Mouse (Mus musculus) lung, embryonic 14.5 days (tissue): Measurements from ENCODE around the gene Akt1. TPM values are rescaled to one million over a fixed set of nuclear protein-coding genes. Genes with fewer than 3 reads are reported as not detected.

Source experiments
- ATAC-seq: fragments of 200-750 bp; cut with Nextera tagmentation; 2 replicates; pipeline ENCODE4 v1.8.0; 2017; ENCODE audit warnings: mild to moderate bottlenecking, moderate TSS enrichment, moderate library complexity; ENCODE audit not compliant: insufficient read depth
- DNase-seq: peaks from one replicate; pipeline ENCODE4 v3.0.0-alpha.2; 2015
- H3K27ac ChIP-seq: fragments of 300-500 bp; sonication (generic); 2 replicates; pipeline ENCODE4 v1.5.1; 2014; ENCODE audit warnings: low read depth, mild to moderate bottlenecking, moderate library complexity
- H3K27me3 ChIP-seq: fragments of 300-500 bp; sonication (generic); 2 replicates; pipeline ENCODE4 v1.6.1; 2014; ENCODE audit warnings: low read length, control low read depth; ENCODE audit not compliant: insufficient read depth
- H3K36me3 ChIP-seq: fragments of 300-500 bp; sonication (generic); 2 replicates; pipeline ENCODE4 v1.6.1; 2014; ENCODE audit warnings: control low read depth; ENCODE audit not compliant: insufficient read depth
- H3K4me1 ChIP-seq: fragments of 300-500 bp; sonication (generic); 2 replicates; pipeline ENCODE4 v1.6.1; 2014; ENCODE audit warnings: antibody characterized with exemption, control low read depth; ENCODE audit not compliant: insufficient read depth
- H3K4me2 ChIP-seq: fragments of 300-500 bp; sonication (generic); 2 replicates; pipeline ENCODE4 v1.6.1; 2014; ENCODE audit warnings: mild to moderate bottlenecking
- H3K4me3 ChIP-seq: fragments of 300-500 bp; sonication (generic); 2 replicates; pipeline ENCODE4 v1.5.1; 2014; ENCODE audit warnings: low read depth, low read length
- H3K9ac ChIP-seq: fragments of 300-500 bp; sonication (generic); 2 replicates; pipeline ENCODE4 v1.6.1; 2014
- H3K9me3 ChIP-seq: fragments of 300-500 bp; sonication (generic); 2 replicates; pipeline ENCODE4 v1.6.1; 2016; ENCODE audit warnings: low read depth, low read length, control low read depth
- CTCF ChIP-seq: IDR thresholded peaks from 2 replicates; pipeline ENCODE4 v1.5.1; 2016; ENCODE audit warnings: antibody characterized with exemption, low read depth
- WGBS: fragments of 180-500 bp; shearing (Covaris S2); extraction: QIAGEN DNeasy Blood & Tissue Kit; methylation state at CpG from one replicate; pipeline ENCODE4 v1.1.7; 2014; 5-methylcytosine and 5-hydroxymethylcytosine counted together
- polyA plus RNA-seq: library from polyadenylated mRNA; unstranded; fragments of >200 nt; fragmentation: Nextera tagmentation; extraction: Ambion mirVana; gene quantifications from 2 replicates; pipeline ENCODE4 v1.2.1, GENCODE M21; 2014

Gene Akt1
- polyA plus RNA-seq, 1 experiment from 2014 or later: 166 TPM

DNA sequence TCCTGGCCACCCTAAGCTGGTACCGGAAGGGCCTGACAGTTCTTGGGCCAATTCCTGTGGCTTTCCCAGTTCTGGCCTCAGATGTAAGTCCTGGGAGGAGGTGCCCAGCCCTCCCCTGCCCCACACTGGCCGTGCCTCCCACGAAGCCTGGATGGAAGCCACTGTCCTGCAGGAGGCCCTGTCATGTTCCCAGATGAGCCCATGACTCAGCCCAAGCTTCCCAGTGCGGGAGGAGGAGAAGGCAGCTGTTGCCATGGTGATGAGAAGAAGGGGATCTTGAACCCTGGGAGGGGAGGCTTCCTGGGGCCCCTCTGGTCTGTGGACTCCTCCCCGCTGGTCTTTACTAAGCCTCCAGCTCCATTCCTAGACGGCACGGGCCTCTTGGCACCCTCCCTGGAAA, 8.7 kb upstream of the Akt1 start:
- H3K27ac ChIP-seq: no peak overlapping the region
- ATAC-seq: no peak
- 54% methylated on average over 7 of the region's 7 CpGs for WGBS
- no peak for TF ChIP-seq CTCF
- no peak overlapping the region for H3K4me3 ChIP-seq
- H3K27me3 ChIP-seq: peaks cover 17% of the 10 kb centered on the region
- 0 out of 2 replicates have a peak, but pooled peaks cover 5% of the 10 kb centered on the region for H3K36me3 ChIP-seq
- DNase-seq: no peak
- H3K4me2 ChIP-seq: no peak overlapping the region
- H3K9me3 ChIP-seq: no peaks in the 10 kb centered on the region
- no peak overlapping the region for H3K9ac ChIP-seq
- H3K4me1 ChIP-seq: 0 out of 2 replicates have a peak, but pooled peaks cover 3% of the 10 kb centered on the region

DNA sequence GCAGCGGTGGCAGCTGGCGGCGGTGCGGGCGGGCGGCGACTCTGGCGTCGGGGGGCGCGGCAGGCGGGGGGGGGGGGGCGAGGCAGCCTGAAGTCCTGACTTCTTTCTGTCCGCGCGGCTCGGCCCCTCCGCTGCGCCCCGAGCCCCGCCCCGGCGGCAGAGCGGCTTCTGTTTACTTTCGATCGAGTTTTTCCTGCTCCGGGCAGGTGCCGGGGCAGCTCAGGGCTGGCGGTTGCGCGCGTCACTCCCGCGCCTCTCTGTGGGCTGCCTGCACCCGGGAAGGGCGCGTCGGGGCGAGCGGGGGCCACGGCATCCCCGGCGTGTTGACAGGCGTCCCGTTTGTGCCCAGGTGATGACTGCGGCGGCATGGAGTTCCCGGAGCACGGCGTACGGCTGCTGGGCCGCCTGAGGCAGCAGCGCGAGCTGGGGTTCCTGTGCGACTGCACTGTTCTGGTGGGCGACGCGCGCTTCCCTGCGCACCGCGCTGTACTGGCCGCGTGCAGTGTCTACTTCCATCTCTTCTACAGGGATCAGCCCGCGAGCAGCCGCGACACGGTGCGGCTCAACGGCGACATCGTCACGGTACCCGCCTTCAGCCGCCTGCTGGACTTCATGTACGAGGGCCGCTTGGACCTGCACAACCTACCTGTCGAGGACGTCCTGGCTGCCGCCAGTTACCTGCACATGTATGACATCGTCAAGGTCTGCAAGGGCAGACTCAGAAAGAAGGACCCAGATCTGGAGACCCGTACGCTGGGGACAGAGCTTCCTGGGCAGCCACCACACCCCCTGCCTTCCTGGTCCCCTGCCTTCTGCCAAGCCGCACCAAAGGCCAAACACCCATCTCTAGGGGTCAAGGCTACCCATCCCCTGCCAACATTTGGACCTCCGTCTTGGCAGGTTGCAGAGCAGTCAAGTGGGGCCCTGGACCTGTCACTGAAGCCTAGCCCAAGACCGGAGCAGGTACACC, 4.6 kb upstream of the Akt1 start:
- ATAC-seq: peak; percentile 41

DNA sequence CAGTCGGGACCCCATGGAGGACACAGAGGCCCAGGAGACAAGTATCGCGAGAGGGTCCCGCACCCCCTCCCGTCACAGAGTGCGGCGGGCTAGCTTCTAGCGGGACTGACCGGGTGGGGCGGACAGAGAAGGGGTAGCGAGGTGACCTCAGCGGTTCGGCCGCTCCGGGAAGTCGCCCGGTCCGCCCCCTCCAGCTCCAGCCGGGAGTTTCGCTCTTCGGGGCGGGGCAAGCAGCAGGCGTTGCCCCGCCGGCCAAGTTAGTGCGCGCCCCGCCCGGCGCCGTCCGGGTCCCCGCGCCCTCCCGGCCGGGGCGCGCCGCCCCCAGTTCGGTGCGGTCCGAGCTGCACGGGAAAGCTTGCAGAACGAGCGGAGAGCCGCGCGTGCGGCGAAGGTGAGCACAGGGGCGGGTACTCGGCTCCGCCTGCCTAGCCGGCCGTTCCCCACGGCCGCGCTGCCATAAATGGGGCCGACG, 3.9 kb upstream of the Akt1 start, which contains the start of gene Zbtb42:
Gene Zbtb42 (plus strand): TSS at position 274 of the 472 bp plus-strand sequence.
- peak within 1 kb of the TSS; percentile 90 for H3K27ac ChIP-seq
- peaks cover 24% of the 10 kb centered on the region for H3K4me1 ChIP-seq
- TF ChIP-seq CTCF: no peak
- H3K27me3 ChIP-seq: peaks cover 17% of the 10 kb centered on the region
- H3K4me3 ChIP-seq: peak within 1 kb of the TSS; percentile 66
- H3K4me2 ChIP-seq: peak within 1 kb of the TSS; percentile 97
- no peaks in the 10 kb centered on the region for H3K9me3 ChIP-seq
- ATAC-seq (peak; percentile 19), DNase-seq (peak; percentile 78)
- 0 out of 2 replicates have a peak, but pooled peaks cover 5% of the 10 kb centered on the region for H3K36me3 ChIP-seq
- WGBS: under 1% methylated on average over 52 of the region's 60 CpGs
- H3K9ac ChIP-seq: peak within 1 kb of the TSS; percentile 66

More for the DNA sequence above, 4.6 kb upstream of the Akt1 start:
- Histone ChIP-seq H3K4me2 (peak overlapping the region; percentile 97), H3K4me3 (peak overlapping the region; percentile 66), H3K27me3 (peaks cover 17% of the 10 kb centered on the region), H3K9ac (peak overlapping the region; percentile 66), H3K4me1 (peaks cover 24% of the 10 kb centered on the region), H3K27ac (peak overlapping the region; percentile 90), H3K36me3 (0 out of 2 replicates have a peak, but pooled peaks cover 5% of the 10 kb centered on the region), H3K9me3 (no peaks in the 10 kb centered on the region)
- 4% methylated on average over 73 of the region's 87 CpGs for WGBS
- DNase-seq: peak; percentile 83
- no peak for TF ChIP-seq CTCF

DNA sequence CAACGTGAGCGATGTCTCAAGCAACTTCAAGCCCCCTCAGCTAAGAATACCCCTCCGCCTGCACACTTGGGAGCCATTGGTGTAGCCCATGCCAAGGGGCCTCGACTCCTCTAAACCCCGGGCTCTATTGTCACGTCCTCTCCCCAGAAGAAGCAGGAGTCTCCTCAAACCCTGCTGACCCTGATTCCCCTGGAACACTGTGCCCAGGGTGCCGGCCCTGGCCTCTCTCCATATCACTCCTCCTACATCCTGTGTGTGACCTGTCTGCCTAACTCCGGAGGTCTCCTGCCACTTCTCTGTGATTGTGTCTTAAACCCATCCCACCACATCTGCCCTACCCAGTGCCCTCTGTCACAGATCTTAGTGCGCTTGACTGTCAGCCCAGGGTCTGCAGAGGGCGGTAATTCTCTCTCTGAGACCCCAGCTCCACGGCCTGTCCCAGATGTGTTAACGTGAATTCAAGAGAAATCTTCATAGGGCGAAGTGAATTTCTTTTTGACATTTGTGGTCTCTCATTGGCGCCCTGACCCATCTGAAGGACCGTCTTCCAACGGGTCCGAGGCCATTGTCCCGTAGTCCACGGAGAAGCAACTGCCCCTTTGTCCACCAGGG, 3.4 kb upstream of the Akt1 start:
- peak; percentile 47 for TF ChIP-seq CTCF
- H3K9ac ChIP-seq: peak overlapping the region; percentile 66
- DNase-seq: no peak
- peak overlapping the region; percentile 66 for H3K4me3 ChIP-seq
- H3K9me3 ChIP-seq: no peaks in the 10 kb centered on the region
- H3K36me3 ChIP-seq: 0 out of 2 replicates have a peak, but pooled peaks cover 5% of the 10 kb centered on the region
- H3K27me3 ChIP-seq: peaks cover 17% of the 10 kb centered on the region
- ATAC-seq: no peak
- 20% methylated on average over 19 of the region's 19 CpGs for WGBS
- peaks cover 24% of the 10 kb centered on the region for H3K4me1 ChIP-seq
- H3K27ac ChIP-seq: peak overlapping the region; percentile 90; the same call in 1 of the 2 replicates
- peak overlapping the region; percentile 97 for H3K4me2 ChIP-seq

DNA sequence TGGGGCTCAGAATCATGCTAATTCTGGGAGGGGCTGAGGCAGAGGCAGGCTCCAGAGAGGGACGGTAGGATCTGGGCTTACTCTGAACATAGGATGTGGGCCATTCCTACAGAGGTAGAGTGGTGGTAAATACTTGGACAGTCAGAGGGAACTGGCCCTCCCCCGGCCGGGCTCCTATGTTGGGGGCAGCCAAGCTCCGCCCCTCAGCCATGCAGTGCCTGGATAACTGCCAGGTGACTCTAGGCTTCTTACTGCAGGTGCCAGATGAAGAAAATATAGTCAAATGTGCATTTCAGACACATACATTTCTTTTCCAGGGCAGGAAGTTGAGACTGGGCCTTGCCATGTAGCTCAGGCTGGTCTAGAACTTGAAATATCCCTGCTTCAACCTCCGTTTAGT, 2.4 kb upstream of the Akt1 start:
- 39% methylated on average over 5 of the region's 5 CpGs for WGBS
- 0 out of 2 replicates have a peak, but pooled peaks cover 5% of the 10 kb centered on the region for H3K36me3 ChIP-seq
- H3K9ac ChIP-seq: no peak overlapping the region
- peaks cover 17% of the 10 kb centered on the region for H3K27me3 ChIP-seq
- H3K27ac ChIP-seq: 0 out of 2 replicates have a peak overlapping the region, but pooled peaks have one; percentile 42
- peaks cover 33% of the 10 kb centered on the region for H3K4me1 ChIP-seq
- H3K9me3 ChIP-seq: no peaks in the 10 kb centered on the region
- H3K4me2 ChIP-seq: peak overlapping the region; percentile 7; the same call in 1 of the 2 replicates
- no peak overlapping the region for H3K4me3 ChIP-seq
- TF ChIP-seq CTCF: no peak
- ATAC-seq (no peak), DNase-seq (peak; percentile 72)

DNA sequence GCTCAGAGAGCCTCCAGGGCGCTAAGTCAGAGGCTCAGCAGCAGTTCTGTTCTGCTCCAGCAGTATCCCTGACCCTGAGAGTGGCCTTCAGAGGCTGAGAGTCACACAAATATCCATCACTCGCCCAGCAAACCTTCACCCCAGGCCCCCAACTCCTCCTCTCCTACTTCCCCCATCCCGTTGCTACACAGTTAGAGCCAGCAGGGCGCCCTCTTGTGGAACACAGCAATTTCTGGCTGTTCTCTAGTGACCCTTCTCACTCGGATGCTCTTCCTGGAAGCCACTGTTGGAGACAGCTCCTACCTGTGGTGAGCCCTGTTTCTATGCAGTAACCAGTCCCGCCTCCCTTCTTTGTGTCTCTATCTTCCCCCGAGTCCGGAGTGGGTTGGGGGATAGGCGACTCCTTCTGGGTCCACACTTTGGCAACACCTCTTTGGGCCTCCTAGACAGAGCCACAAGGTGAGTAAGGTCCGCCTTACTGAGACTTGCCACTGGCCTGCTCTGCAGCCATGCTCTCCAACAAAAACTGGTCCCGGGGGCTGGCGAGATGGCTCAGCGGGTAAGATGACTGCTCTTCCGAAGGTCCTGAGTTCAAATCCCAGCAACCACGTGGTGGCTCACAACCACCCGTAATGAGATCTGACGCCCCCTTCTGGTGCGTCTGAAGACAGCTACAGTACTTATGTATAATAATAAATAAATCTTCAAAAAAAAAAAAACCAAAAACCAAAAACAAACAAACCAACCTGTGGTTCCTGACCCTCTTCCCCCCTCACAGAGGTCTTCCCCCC, 756 bp upstream of the Akt1 start:
- Histone ChIP-seq H3K27me3 (peaks cover 15% of the 10 kb centered on the region), H3K4me2 (peak overlapping the region; percentile 96), H3K4me3 (peak overlapping the region; percentile 96), H3K36me3 (peaks cover 15% of the 10 kb centered on the region), H3K4me1 (peaks cover 48% of the 10 kb centered on the region), H3K9ac (peak overlapping the region; percentile 98; the same call in 1 of the 2 replicates), H3K9me3 (no peaks in the 10 kb centered on the region), H3K27ac (peak overlapping the region; percentile 97)
- peak; percentile 95 for DNase-seq
- WGBS: 13% methylated on average over 18 of the region's 18 CpGs
- peak; percentile 25 for ATAC-seq
- TF ChIP-seq CTCF: peak; percentile 86
